Mouse (Mus musculus): ENCODE measurements around the gene Pik3r1. TPM values are rescaled to one million over a fixed set of nuclear protein-coding genes. Genes with fewer than 3 reads are reported as not detected.

Pik3r1 gene
- polyA plus RNA-seq, 1 experiment from 2014 or later: 18.5 TPM

DNA sequence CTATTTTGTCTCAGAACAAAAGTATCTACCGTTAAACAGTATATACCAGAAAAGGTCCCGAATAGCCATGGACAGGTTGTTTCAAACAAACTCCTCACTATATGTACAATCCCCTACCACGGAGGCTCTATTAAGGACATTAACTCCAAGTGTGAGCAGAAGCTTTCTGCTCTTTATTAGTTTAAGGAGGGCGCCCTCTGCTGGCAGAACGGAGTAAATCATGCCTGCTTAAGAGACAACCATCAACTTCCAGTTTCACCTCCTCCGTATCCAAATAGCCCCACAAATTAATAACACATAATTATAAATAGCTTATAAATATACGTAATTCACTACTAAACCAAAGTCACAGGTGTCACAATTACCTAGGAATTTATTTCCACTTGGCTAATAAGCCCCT lies 72.1 kb downstream of the Pik3r1 start:
- TF ChIP-seq EP300 (IDR thresholded peaks at IDR 0.05; ENCODE audit: low read depth) (no peak), CTCF (IDR thresholded peaks at IDR 0.05; ENCODE audit: low read depth) (peak; percentile 88)

DNA sequence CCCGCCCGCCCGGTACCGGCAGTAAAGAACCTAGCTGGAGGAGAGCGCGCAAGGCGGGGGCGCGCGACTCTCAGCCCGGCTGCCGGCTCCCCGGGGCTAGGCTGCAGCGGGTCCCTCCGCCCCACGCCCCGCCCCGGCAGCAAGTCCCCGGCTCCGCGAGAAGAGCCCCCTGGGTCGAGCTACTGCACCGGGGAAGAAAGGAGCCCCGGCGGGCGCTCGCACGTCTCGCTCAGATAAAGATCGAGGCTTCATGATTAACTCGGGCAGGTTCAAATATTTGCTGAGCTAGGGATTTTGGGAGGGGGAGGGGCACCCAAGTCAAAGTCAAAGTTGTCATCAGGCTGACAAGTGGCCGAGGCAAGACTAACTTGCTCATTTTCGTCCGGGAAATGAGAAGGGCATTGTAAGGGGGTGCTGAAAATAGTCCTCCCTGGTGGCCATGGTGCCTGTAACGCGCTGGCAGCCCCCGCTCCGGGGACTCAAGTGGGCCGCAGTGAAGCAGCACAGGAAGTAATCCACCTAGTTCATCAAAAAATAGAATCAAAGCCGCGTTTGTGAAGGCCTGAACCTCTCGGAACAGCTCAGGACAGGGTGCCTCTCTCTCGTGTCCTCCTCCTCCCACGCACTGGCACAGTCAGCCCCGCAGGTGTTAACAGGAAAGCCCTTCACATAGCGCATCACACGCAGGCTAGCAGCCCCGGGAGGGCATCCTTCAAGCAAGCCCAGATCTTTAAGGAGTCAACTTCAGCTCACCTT lies 73.3 kb downstream of the Pik3r1 start:
- ATAC-seq (peak; percentile 43), DNase-seq (peak; percentile 74)
- Histone ChIP-seq H3K4me2 (ENCODE audit: low read depth, low read length) (peak overlapping the region; percentile 96), H3K9ac (replicated peaks) (peak overlapping the region; percentile 85), H3K9me3 (ENCODE audit: low read length) (no peaks in the 10 kb centered on the region), H3K27me3 (ENCODE audit: insufficient read depth, low read length) (no peaks in the 10 kb centered on the region), H3K4me3 (ENCODE audit: low read depth, low read length) (peak overlapping the region; percentile 82), H3K27ac (ENCODE audit: low read depth) (peak overlapping the region; percentile 83), H3K4me1 (ENCODE audit: insufficient read depth) (peaks cover 46% of the 10 kb centered on the region), H3K36me3 (replicated peaks; ENCODE audit: insufficient read depth, low read length) (peaks cover 17% of the 10 kb centered on the region)
- WGBS (ENCODE audit: insufficient replicate concordance): 2% methylated on average over 48 of the region's 48 CpGs
- 0 out of 2 replicates have a peak, but pooled peaks have one; percentile 4 for TF ChIP-seq CTCF (IDR thresholded peaks at IDR 0.05; ENCODE audit: low read depth)
- TF ChIP-seq EP300 (IDR thresholded peaks at IDR 0.05; ENCODE audit: low read depth): no peak

More for the DNA sequence above, 72.1 kb downstream of the Pik3r1 start:
- Histone ChIP-seq H3K9ac (replicated peaks) (no peak overlapping the region), H3K4me2 (ENCODE audit: low read depth, low read length) (peak overlapping the region; percentile 6; the same call in 1 of the 2 replicates), H3K9me3 (ENCODE audit: low read length) (no peaks in the 10 kb centered on the region), H3K27me3 (ENCODE audit: insufficient read depth, low read length) (no peaks in the 10 kb centered on the region), H3K4me3 (ENCODE audit: low read depth, low read length) (no peak overlapping the region), H3K4me1 (ENCODE audit: insufficient read depth) (peaks cover 41% of the 10 kb centered on the region), H3K27ac (ENCODE audit: low read depth) (no peak overlapping the region), H3K36me3 (replicated peaks; ENCODE audit: insufficient read depth, low read length) (peaks cover 24% of the 10 kb centered on the region)
- WGBS (ENCODE audit: insufficient replicate concordance): 4% methylated on average over 7 of the region's 7 CpGs
- ATAC-seq (no peak), DNase-seq (peak; percentile 90)

- H3K4me2 ChIP-seq (ENCODE audit: low read depth, low read length): peak overlapping the region; percentile 96
- ATAC-seq (peak; percentile 83), DNase-seq (peak; percentile 86)
- no peaks in the 10 kb centered on the region for H3K27me3 ChIP-seq (ENCODE audit: insufficient read depth, low read length)
- H3K36me3 ChIP-seq (replicated peaks; ENCODE audit: insufficient read depth, low read length): peaks cover 16% of the 10 kb centered on the region
- peak overlapping the region; percentile 85 for H3K9ac ChIP-seq (replicated peaks)
- TF ChIP-seq CTCF (IDR thresholded peaks at IDR 0.05; ENCODE audit: low read depth) (peak; percentile 78), EP300 (IDR thresholded peaks at IDR 0.05; ENCODE audit: low read depth) (peak; percentile 57; the same call in 1 of the 2 replicates)
- peak overlapping the region; percentile 83 for H3K27ac ChIP-seq (ENCODE audit: low read depth)
- no peaks in the 10 kb centered on the region for H3K9me3 ChIP-seq (ENCODE audit: low read length)
- peak overlapping the region; percentile 82 for H3K4me3 ChIP-seq (ENCODE audit: low read depth, low read length)
- peaks cover 46% of the 10 kb centered on the region for H3K4me1 ChIP-seq (ENCODE audit: insufficient read depth)
- WGBS (ENCODE audit: insufficient replicate concordance): under 1% methylated on average over 12 of the region's 12 CpGs
Observed at GRCm38 (mm10) chr13:101693967-101694495, 74.0 kb downstream of the Pik3r1 start.

DNA sequence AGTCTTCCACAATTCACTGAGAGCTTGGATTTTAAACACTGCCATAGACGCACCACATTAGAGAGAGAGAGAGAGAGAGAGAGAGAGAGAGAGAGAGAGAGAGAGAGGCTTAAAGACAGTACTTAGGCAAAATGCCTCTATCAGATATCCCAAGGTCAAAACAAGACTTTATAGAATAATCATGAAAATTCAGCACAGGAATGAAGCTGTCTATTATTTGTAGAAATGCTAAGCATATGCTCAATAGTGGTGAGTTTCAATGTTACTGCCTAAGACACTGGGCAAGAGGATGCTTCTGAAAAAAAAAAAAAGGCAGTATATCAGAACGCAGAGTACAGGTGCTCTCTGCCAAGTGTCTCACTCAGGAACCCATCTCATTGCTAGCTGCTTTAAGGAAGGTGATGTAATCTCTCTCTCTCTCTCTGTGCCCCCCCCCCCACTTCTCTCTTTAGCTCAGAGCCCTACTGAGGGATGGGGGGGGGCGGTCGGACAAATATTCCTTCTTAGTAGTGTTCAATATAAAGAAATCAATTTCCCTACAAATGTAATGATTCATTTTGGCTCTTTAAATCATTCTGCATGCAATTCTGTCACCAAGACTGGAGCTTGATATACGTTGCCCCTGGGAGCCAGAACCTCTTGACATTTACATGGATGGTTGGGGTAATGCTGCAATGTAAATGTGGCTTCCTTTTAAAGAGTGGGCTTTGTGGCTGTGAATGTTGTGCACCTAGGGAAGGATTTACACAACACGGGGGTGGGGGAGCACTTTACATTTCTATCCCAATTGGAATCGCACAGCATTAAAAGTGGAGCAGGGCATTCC lies 74.9 kb downstream of the Pik3r1 start:
- Histone ChIP-seq H3K9ac (replicated peaks) (peak overlapping the region; percentile 85), H3K4me3 (ENCODE audit: low read depth, low read length) (peak overlapping the region; percentile 82), H3K4me1 (ENCODE audit: insufficient read depth) (peaks cover 42% of the 10 kb centered on the region), H3K4me2 (ENCODE audit: low read depth, low read length) (peak overlapping the region; percentile 96), H3K27ac (ENCODE audit: low read depth) (peak overlapping the region; percentile 83), H3K36me3 (replicated peaks; ENCODE audit: insufficient read depth, low read length) (peaks cover 20% of the 10 kb centered on the region), H3K27me3 (ENCODE audit: insufficient read depth, low read length) (no peaks in the 10 kb centered on the region), H3K9me3 (ENCODE audit: low read length) (no peaks in the 10 kb centered on the region)
- no peak for ATAC-seq
- no peak for TF ChIP-seq CTCF (IDR thresholded peaks at IDR 0.05; ENCODE audit: low read depth)
- TF ChIP-seq EP300 (IDR thresholded peaks at IDR 0.05; ENCODE audit: low read depth): no peak
- WGBS (ENCODE audit: insufficient replicate concordance): 55% methylated on average over 7 of the region's 7 CpGs
- DNase-seq: no peak

DNA sequence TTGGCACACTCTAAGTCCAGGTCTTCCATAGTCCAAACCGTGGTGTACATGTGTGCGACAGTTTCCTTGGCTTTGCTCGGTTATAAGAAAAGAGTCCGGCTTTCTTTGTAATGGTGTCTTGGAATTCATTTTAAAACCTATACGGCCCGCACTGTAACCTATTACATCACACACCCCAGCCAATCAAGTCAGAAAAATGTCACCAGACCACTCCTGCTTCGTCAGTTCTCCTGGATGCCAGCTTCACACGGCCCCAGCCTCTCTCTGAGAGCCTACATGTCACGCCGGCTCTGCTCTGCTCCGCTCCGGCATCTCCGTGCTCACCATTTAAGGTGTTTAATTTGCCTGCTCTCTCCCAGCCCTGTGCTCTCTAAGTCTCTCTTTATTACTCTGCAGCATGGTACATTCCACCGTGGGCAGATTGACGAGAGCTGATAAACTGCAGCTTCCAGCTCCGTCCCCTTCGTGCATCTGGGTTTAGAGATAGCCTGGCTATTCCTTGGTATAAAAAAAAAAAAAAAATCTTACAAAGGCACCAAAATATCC lies 75.7 kb downstream of the Pik3r1 start:
- DNase-seq (peak; percentile 57), ATAC-seq (peak; percentile 76)
- H3K4me1 ChIP-seq (ENCODE audit: insufficient read depth): peaks cover 34% of the 10 kb centered on the region
- peak overlapping the region; percentile 82 for H3K4me3 ChIP-seq (ENCODE audit: low read depth, low read length)
- H3K27ac ChIP-seq (ENCODE audit: low read depth): peak overlapping the region; percentile 83
- peak overlapping the region; percentile 96 for H3K4me2 ChIP-seq (ENCODE audit: low read depth, low read length)
- peak overlapping the region; percentile 63 for H3K9ac ChIP-seq (replicated peaks)
- TF ChIP-seq EP300 (IDR thresholded peaks at IDR 0.05; ENCODE audit: low read depth) (peak; percentile 90), CTCF (IDR thresholded peaks at IDR 0.05; ENCODE audit: low read depth) (no peak)
- no peaks in the 10 kb centered on the region for H3K27me3 ChIP-seq (ENCODE audit: insufficient read depth, low read length)
- no peaks in the 10 kb centered on the region for H3K9me3 ChIP-seq (ENCODE audit: low read length)
- peaks cover 27% of the 10 kb centered on the region for H3K36me3 ChIP-seq (replicated peaks; ENCODE audit: insufficient read depth, low read length)
- WGBS (ENCODE audit: insufficient replicate concordance): 48% methylated on average over 17 of the region's 17 CpGs

All from liver, postnatal 0 days (tissue).